Mouse (Mus musculus) stomach, postnatal 0 days (tissue): ENCODE measurements around the gene Ggct.

Source experiments
- CTCF ChIP-seq: IDR thresholded peaks from 2 replicates; pipeline ENCODE4 v1.5.1; 2016; ENCODE audit warnings: antibody characterized with exemption, low read depth, mild to moderate bottlenecking, moderate library complexity
- EP300 ChIP-seq: optimal IDR thresholded peaks from 2 replicates; pipeline ENCODE3; 2016; ENCODE audit warnings: antibody characterized with exemption

DNA sequence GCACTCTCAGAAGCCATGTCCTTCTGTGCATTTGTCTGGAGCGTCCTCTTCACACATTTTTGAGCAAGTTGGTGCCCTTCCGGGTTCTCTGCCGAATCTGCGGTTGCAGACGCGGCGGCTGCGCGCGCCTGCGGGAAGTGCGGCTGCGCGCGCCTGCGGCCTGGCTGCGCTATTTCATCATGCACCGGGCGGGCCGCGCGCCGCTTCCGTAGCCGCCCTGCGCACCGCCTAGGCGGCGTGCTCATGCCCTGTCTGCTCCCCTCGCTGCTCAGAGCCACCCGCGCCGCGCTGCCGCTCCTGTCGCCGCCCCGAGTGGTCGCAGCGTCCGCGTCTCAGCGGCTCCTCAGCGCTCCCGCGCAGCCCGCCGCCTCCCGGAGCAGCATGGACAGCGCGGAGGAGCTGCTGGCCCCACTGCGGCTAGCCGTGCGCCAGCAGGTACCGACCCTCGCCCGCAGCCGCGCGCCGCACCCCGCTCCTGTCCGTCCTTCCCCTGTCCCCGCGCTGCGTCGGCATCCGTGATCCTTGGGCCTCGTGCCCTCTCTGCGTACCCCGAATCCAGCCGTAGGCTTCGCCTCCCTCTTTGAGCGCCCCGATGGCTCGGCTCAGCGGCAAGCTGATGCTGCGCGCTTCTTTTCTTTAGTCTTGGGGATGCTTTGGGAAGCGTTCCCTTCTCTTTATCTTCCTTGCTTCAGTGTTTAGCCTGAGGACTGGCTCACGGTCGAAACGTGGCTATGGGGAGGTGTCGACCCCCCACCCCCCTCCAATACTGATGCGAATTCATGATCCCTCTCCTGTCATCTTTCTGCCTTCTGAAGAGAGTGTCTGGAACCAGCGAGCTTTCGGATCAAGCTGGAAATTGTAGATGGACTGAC, 45.3 kb upstream of the Ggct start, which contains the start of gene Gars:
- TF ChIP-seq EP300 (no peak), CTCF (no peak; the same call in 1 of the 2 replicates)
